Mouse (Mus musculus) CH12.LX (cell line): ENCODE results near the gene Casp3. TPM values are rescaled to one million over a fixed set of nuclear protein-coding genes. Genes with fewer than 3 reads are reported as not detected.

Source experiments
- DNase-seq: peaks from one replicate; pipeline ENCODE4 v3.0.0-alpha.2; 2013; ENCODE audit errors: extremely low read depth
- H3K27ac ChIP-seq: 2 replicates; pipeline ENCODE4 v1.5.1; 2012; ENCODE audit warnings: low read depth, mild to moderate bottlenecking, control low read depth, moderate library complexity; ENCODE audit not compliant: insufficient read depth
- H3K27me3 ChIP-seq: replicated peaks from 2 replicates; pipeline ENCODE3; 2012; ENCODE audit warnings: inconsistent platforms
- H3K36me3 ChIP-seq, 2 experiments: replicated peaks in 1 of 2; 2 replicates each; pipeline versions ENCODE3 to v1.6.1; 2012; ENCODE audit warnings: inconsistent platforms in 1 of 2, low read length in 1 of 2, mild to moderate bottlenecking in 1 of 2, mixed read lengths in 1 of 2, moderate library complexity in 1 of 2; ENCODE audit not compliant: control insufficient read depth in 1 of 2, insufficient read depth in 1 of 2
- H3K4me1 ChIP-seq, 2 experiments: 2 replicates each; pipeline ENCODE4 v1.6.1; 2012; ENCODE audit warnings: inconsistent platforms in 1 of 2, moderate library complexity in 1 of 2; ENCODE audit not compliant: insufficient read depth in 2 of 2, control insufficient read depth in 1 of 2
- H3K4me2 ChIP-seq: 2 replicates; pipeline ENCODE4 v1.6.1; 2012; ENCODE audit warnings: low read depth, mild to moderate bottlenecking, control low read depth; ENCODE audit not compliant: poor library complexity, insufficient read depth, severe bottlenecking
- H3K4me3 ChIP-seq, 3 experiments: fragments of 150-350 bp in 1 of 3; sonication (generic) in 1 of 3; replicated peaks in 1 of 3; 2 replicates each; pipeline versions ENCODE3 to v1.5.1; 2011 to 2012; ENCODE audit warnings: low read depth in 2 of 3, low read length in 2 of 3, mild to moderate bottlenecking in 2 of 3, moderate library complexity in 2 of 3, control low read depth in 1 of 3, improper control_type of control experiment in 1 of 3, inconsistent platforms in 1 of 3, mixed read lengths in 1 of 3; ENCODE audit not compliant: poor library complexity in 1 of 3
- H3K79me2 ChIP-seq: replicated peaks from 2 replicates; pipeline ENCODE4 v1.6.1; 2012; ENCODE audit warnings: mild to moderate bottlenecking, moderate library complexity; ENCODE audit not compliant: control insufficient read depth, poor library complexity, insufficient read depth, severe bottlenecking; ENCODE audit errors: extremely low read depth
- H3K9ac ChIP-seq: 2 replicates; pipeline ENCODE4 v1.6.1; 2012; ENCODE audit warnings: low read depth, mild to moderate bottlenecking, control low read depth, moderate library complexity; ENCODE audit not compliant: insufficient read depth
- H3K9me3 ChIP-seq: replicated peaks from 2 replicates; pipeline ENCODE3; 2012; ENCODE audit warnings: low read length, inconsistent platforms, mixed read lengths
- BHLHE40 ChIP-seq: IDR thresholded peaks from 2 replicates; pipeline ENCODE4 v1.6.1; 2011; ENCODE audit warnings: mild to moderate bottlenecking, low read depth, low read length, improper control_type of control experiment
- CHD1 ChIP-seq: IDR thresholded peaks from 2 replicates; pipeline ENCODE4 v1.6.1; 2012; ENCODE audit warnings: low read depth, low read length, improper control_type of control experiment, inconsistent platforms
- CHD2 ChIP-seq: IDR thresholded peaks from 2 replicates; pipeline ENCODE4 v1.6.1; 2011; ENCODE audit warnings: low read length, improper control_type of control experiment
- CTCF ChIP-seq, 2 experiments: IDR thresholded peaks in 1 of 2; conservative IDR thresholded peaks in 1 of 2; 2 replicates each; pipeline ENCODE4 v1.5.1; 2011 to 2012; ENCODE audit warnings: low read depth in 2 of 2, low read length in 2 of 2, improper control_type of control experiment in 1 of 2, inconsistent platforms in 1 of 2, mild to moderate bottlenecking in 1 of 2, moderate library complexity in 1 of 2
- E2F4 ChIP-seq: IDR thresholded peaks from 2 replicates; pipeline ENCODE4 v1.6.1; 2011; ENCODE audit warnings: low read depth, low read length, improper control_type of control experiment; ENCODE audit not compliant: insufficient replicate concordance
- ELF1 ChIP-seq: IDR thresholded peaks from 2 replicates; pipeline ENCODE4 v1.6.1; 2014; ENCODE audit warnings: low read depth, mild to moderate bottlenecking, inconsistent platforms, low read length, improper control_type of control experiment
- GABPA ChIP-seq: IDR thresholded peaks from 2 replicates; pipeline ENCODE4 v1.6.1; 2012; ENCODE audit warnings: low read depth, low read length, improper control_type of control experiment, inconsistent platforms; ENCODE audit not compliant: insufficient replicate concordance
- HCFC1 ChIP-seq: IDR thresholded peaks from 2 replicates; pipeline ENCODE4 v1.6.1; 2012; ENCODE audit warnings: low read depth, mild to moderate bottlenecking, inconsistent platforms, low read length, improper control_type of control experiment
- IRF4 ChIP-seq: IDR thresholded peaks from 2 replicates; pipeline ENCODE4 v1.6.1; 2014; ENCODE audit warnings: low read depth, mild to moderate bottlenecking, inconsistent platforms, low read length, improper control_type of control experiment
- JUND ChIP-seq: conservative IDR thresholded peaks from 2 replicates; pipeline ENCODE4 v1.6.1; 2011; ENCODE audit warnings: low read depth, low read length, improper control_type of control experiment
- KAT2A ChIP-seq: IDR thresholded peaks from 2 replicates; pipeline ENCODE4 v1.6.1; 2012; ENCODE audit warnings: low read length, improper control_type of control experiment, inconsistent platforms; ENCODE audit not compliant: insufficient replicate concordance
- MAFK ChIP-seq: IDR thresholded peaks from 2 replicates; pipeline ENCODE4 v1.6.1; 2011; ENCODE audit warnings: low read length, improper control_type of control experiment; ENCODE audit not compliant: insufficient replicate concordance
- MAZ ChIP-seq: IDR thresholded peaks from 2 replicates; pipeline ENCODE4 v1.6.1; 2012; ENCODE audit warnings: low read depth, mild to moderate bottlenecking, inconsistent platforms, low read length, improper control_type of control experiment, moderate library complexity
- MEF2A ChIP-seq: IDR thresholded peaks from 2 replicates; pipeline ENCODE4 v1.6.1; 2014; ENCODE audit warnings: low read depth, mild to moderate bottlenecking, inconsistent platforms, low read length, improper control_type of control experiment, borderline replicate concordance
- MYC ChIP-seq: IDR thresholded peaks from 2 replicates; pipeline ENCODE4 v1.6.1; 2011; ENCODE audit warnings: low read depth, mild to moderate bottlenecking, improper control_type of control experiment, low read length
- NRF1 ChIP-seq: IDR thresholded peaks from 2 replicates; pipeline ENCODE4 v1.6.1; 2014; ENCODE audit warnings: low read depth, mild to moderate bottlenecking, inconsistent platforms, low read length, improper control_type of control experiment, moderate library complexity
- PAX5 ChIP-seq: IDR thresholded peaks from 2 replicates; pipeline ENCODE4 v1.6.1; 2012; ENCODE audit warnings: low read length, inconsistent platforms, mixed read lengths
- POLR2A ChIP-seq: IDR thresholded peaks from 2 replicates; pipeline ENCODE4 v1.6.1; 2011; ENCODE audit warnings: low read depth, mild to moderate bottlenecking, improper control_type of control experiment, low read length
- RAD21 ChIP-seq: IDR thresholded peaks from 2 replicates; pipeline ENCODE4 v1.6.1; 2011; ENCODE audit warnings: low read depth, mild to moderate bottlenecking, low read length, improper control_type of control experiment, moderate library complexity
- RCOR1 ChIP-seq: conservative IDR thresholded peaks from 2 replicates; pipeline ENCODE4 v1.6.1; 2012; ENCODE audit warnings: low read depth, mild to moderate bottlenecking, inconsistent platforms, low read length, improper control_type of control experiment
- SIN3A ChIP-seq: IDR thresholded peaks from 2 replicates; pipeline ENCODE4 v1.6.1; 2012; ENCODE audit warnings: low read length, improper control_type of control experiment, inconsistent platforms
- SMC3 ChIP-seq: IDR thresholded peaks from 2 replicates; pipeline ENCODE4 v1.6.1; 2011; ENCODE audit warnings: low read depth, low read length, improper control_type of control experiment
- TBP ChIP-seq: conservative IDR thresholded peaks from 2 replicates; pipeline ENCODE4 v1.6.1; 2011; ENCODE audit warnings: low read depth, low read length, improper control_type of control experiment
- TCF12 ChIP-seq: IDR thresholded peaks from 2 replicates; pipeline ENCODE4 v1.6.1; 2014; ENCODE audit warnings: low read depth, mild to moderate bottlenecking, inconsistent platforms, low read length, improper control_type of control experiment
- UBTF ChIP-seq: IDR thresholded peaks from 2 replicates; pipeline ENCODE4 v1.6.1; 2012; ENCODE audit warnings: low read depth, mild to moderate bottlenecking, inconsistent platforms, low read length, improper control_type of control experiment, moderate library complexity
- USF1 ChIP-seq: IDR thresholded peaks from 2 replicates; pipeline ENCODE4 v1.6.1; 2014; ENCODE audit warnings: low read depth, mild to moderate bottlenecking, inconsistent platforms, low read length, improper control_type of control experiment
- USF2 ChIP-seq: conservative IDR thresholded peaks from 2 replicates; pipeline ENCODE4 v1.6.1; 2011; ENCODE audit warnings: low read depth, low read length, improper control_type of control experiment
- ZC3H11A ChIP-seq: IDR thresholded peaks from 2 replicates; pipeline ENCODE4 v1.6.1; 2012; ENCODE audit warnings: low read depth, mild to moderate bottlenecking, inconsistent platforms, low read length, improper control_type of control experiment
- ZMIZ1 ChIP-seq: IDR thresholded peaks from 2 replicates; pipeline ENCODE4 v1.6.1; 2012; ENCODE audit warnings: low read depth, mild to moderate bottlenecking, inconsistent platforms, low read length, improper control_type of control experiment
- ZNF384 ChIP-seq: IDR thresholded peaks from 2 replicates; pipeline ENCODE4 v1.6.1; 2012; ENCODE audit warnings: low read depth, low read length, improper control_type of control experiment, inconsistent platforms
- dilution Hi-C: fragments of 300-500 bp; cut with MboI; formaldehyde crosslinking; loops from 2 replicates; pipeline ENCODE4 v1.14.3; 2020; ENCODE audit warnings: low sequenced_read_pairs; ENCODE audit not compliant: extremely low pct_unique_long_range_greater_than_20kb, extremely low pct_ligation_motif_present
- in situ Hi-C: fragments of 300-500 bp; cut with MboI; formaldehyde crosslinking; loops from 3 replicates; pipeline ENCODE4 v1.14.3; 2019; ENCODE audit warnings: low sequenced_read_pairs, low pct_ligation_motif_present, low pct_unique_long_range_greater_than_20kb, mixed read lengths
- polyA plus RNA-seq: library from polyadenylated mRNA; unstranded; fragments of >175 nt; gene quantifications from 2 replicates; pipeline ENCODE4 v1.2.1, GENCODE M21; 2012; ENCODE audit warnings: low read depth; ENCODE audit not compliant: insufficient read length
- total RNA-seq, 2 experiments: library from RNA; depleted of rRNA; stranded (reverse); fragments of 300-350 nt in 1 of 2; fragments of >200 nt in 1 of 2; gene quantifications; 2 replicates each; pipeline ENCODE4 v1.2.3; 2012 to 2014

Gene Casp3
- total and polyA plus RNA-seq, 3 experiments = 43.7 to 105 (median 70.0) TPM

- Histone ChIP-seq H3K4me3 (no peak overlapping the region), H3K27ac (no peak overlapping the region), H3K9me3 (peaks cover 10% of the 10 kb centered on the region), H3K36me3 (no peaks in the 10 kb centered on the region), H3K9ac (no peak overlapping the region), H3K79me2 (no peaks in the 10 kb centered on the region), H3K4me1 (peaks cover 7 to 11% of the 10 kb centered on the region in 2 experiments; a peak in 3 of 4 replicates), H3K4me2 (no peak overlapping the region), H3K27me3 (no peaks in the 10 kb centered on the region)
- dilution Hi-C loops = no loop called here
- in situ Hi-C loops = loop anchor here (5.0 kb wide), 1 partner anchor 256 kb away; no protein-coding TSS in a partner anchor
- no peak for DNase-seq
- TF ChIP-seq USF1 (no peak), E2F4 (no peak), MYC (no peak)
Observed at GRCm38 (mm10) chr8:46680671-46681365, 63.7 kb downstream of the Casp3 start.

GRCm38 (mm10) chr8:46686664-46687336 lies 69.7 kb downstream of the Casp3 start:
- H3K79me2 ChIP-seq = no peaks in the 10 kb centered on the region
- peak overlapping the region; percentile 55; the same call in 1 of the 2 replicates for H3K27ac ChIP-seq
- TF ChIP-seq NRF1 (peak; percentile 90), SIN3A (peak; percentile 74; the same call in 1 of the 2 replicates), MAZ (no peak), CHD2 (peak; percentile 64), KAT2A (peak; percentile 95; the same call in 1 of the 2 replicates), JUND (no peak), SMC3 (peak; percentile 87), TCF12 (0 out of 2 replicates have a peak, but pooled peaks have one; percentile 10), CTCF (conservative IDR thresholded peaks at IDR 0.05 in 1 of 2, IDR thresholded peaks at IDR 0.05 in 1 of 2; ENCODE audit: low read depth in 2 of 2, low read length in 2 of 2) (peak; percentile 27 to 83), CHD1 (no peak), ZC3H11A (peak; percentile 45), RCOR1 (no peak), ELF1 (peak; percentile 93), ZNF384 (no peak; the same call in 1 of the 2 replicates), USF2 (no peak), TBP (0 out of 2 replicates have a peak, but pooled peaks have one; percentile 50), IRF4 (peak; percentile 38; the same call in 1 of the 2 replicates), MEF2A (peak; percentile 10; the same call in 1 of the 2 replicates), ZMIZ1 (no peak), POLR2A (peak; percentile 35), HCFC1 (peak; percentile 99), BHLHE40 (no peak), RAD21 (peak; percentile 84), UBTF (no peak), GABPA (peak; percentile 40; the same call in 1 of the 2 replicates), PAX5 (no peak), MAFK (no peak)
- TF ChIP-seq, all 38 proteins: peak for 16
- dilution Hi-C loops = no loop called here
- DNase-seq = peak; percentile 93
- Histone ChIP-seq H3K9me3 (no peaks in the 10 kb centered on the region), H3K4me1 (peaks cover 7 to 21% of the 10 kb centered on the region in 2 experiments; a peak in 3 of 4 replicates), H3K4me3 (peak overlapping the region; percentile 61 to 84 (median 61)), H3K27me3 (no peaks in the 10 kb centered on the region), H3K9ac (peak overlapping the region; percentile 62), H3K4me2 (peak overlapping the region; percentile 47; the same call in 1 of the 2 replicates), H3K36me3 (no peaks in the 10 kb centered on the region)
- in situ Hi-C loops = no loop called here
